Mouse (Mus musculus) stomach, postnatal 0 days (tissue): ENCODE results near the gene Spryd3.

Experiments
- CTCF ChIP-seq: IDR thresholded peaks from 2 replicates; pipeline ENCODE4 v1.5.1; 2016; ENCODE audit warnings: antibody characterized with exemption, low read depth, mild to moderate bottlenecking, moderate library complexity
- EP300 ChIP-seq: optimal IDR thresholded peaks from 2 replicates; pipeline ENCODE3; 2016; ENCODE audit warnings: antibody characterized with exemption

DNA sequence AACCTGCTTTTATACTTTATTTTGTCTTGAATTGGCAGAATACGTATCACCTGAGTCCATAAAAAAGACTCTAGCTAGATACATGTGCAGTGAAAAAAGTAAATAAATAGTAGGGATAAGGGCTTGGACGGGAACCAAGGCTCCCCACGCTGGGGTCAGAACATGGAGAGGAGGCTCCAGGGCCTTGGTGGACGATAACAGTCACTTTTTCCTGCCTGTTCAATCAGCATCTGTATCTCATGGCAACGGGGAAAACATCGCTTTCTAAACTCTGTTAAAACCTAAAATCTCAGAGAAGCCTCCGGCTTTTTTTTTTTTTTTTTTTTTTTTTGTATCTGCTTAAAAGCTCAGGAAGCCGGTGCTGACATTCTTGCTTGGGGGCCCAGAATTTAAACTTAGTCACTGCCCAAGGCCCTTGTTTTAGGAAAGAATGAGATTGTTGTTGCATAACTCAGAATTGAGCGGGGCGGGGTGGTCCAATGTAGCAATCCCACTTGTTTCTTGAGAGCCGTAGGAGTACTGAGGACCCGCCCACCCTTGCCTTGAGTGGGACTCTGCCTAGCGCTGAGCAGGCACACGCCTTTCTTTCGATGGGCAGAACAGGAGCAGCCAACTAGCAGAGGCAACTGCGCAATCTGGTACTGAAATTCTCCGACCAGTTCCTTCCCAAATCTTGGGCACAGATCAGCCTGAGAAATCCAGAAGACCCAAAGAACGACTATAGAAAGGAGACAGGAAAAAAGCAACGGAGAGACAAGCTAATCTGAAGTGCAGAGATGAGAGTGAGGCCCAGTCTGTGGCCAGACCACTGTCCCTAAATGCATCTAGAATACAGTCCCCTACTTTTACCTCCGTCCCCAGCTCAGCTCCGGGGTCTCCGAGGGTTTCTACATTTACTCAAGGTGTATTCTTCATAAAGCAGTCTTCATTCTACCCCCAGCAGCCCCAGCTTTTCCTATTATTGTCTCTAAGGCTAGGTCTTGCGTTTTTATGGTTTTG is 7.2 kb upstream of the Spryd3 start:
- TF ChIP-seq CTCF (no peak), EP300 (no peak)
